Mouse (Mus musculus) spleen, postnatal 4 days (tissue): ENCODE measurements around the gene Gm10306.
A peak's percentile ranks its signal among the peaks of the same experiment; 100 is the strongest.

ENCODE experiments used
- DNase-seq, 2 experiments: peaks; one replicate each; pipeline ENCODE4 v3.0.0; 2022; ENCODE audit warnings: low spot score in 2 of 2

Gm10306 gene

DNA sequence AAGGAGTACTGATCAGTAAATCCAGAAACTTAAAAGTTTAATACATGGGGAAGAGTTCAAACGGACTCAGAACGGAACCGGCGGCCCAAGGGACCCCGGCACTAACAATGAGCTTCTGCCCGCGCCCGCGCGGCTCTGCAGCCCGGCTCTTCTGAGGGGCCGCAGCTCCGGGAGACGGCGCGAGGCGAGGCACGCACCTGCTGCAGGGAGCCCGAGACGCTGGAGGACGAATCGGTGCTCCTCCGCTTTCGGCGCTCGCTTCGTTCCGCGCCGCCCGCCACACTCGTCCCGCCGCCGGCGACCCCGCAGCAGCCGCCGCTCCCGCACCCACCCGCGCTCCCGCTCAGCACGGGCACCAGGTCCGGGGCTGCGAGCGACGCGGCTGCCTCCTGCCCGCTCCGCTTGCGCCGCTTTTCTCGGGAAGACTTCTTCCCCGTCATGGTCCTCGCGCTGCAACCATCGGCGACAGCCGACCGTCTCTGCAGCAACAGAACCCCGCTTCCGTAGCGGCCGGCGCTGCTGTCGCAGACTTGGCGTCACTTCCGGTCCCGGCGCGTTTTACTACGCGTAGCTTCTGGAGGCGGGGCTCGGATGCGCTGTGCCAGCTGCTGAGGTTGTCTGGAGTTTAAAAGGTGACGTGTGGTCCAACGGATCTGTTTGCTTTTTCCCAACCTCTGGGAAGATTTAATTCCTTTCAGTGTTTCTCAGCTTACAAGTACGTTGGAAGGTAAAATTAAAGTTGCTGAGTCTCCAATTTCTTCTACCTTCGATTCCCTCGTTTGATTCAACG lies at the start of gene Gm10306, which contains the start of gene Caap1:
Gm10306 (plus strand) TSS at position 282 of the 790 bp plus-strand sequence.
Caap1 (minus strand) TSS at position 532 of the 790 bp plus-strand sequence.
- peak; percentile 91 to 97 for DNase-seq

DNA sequence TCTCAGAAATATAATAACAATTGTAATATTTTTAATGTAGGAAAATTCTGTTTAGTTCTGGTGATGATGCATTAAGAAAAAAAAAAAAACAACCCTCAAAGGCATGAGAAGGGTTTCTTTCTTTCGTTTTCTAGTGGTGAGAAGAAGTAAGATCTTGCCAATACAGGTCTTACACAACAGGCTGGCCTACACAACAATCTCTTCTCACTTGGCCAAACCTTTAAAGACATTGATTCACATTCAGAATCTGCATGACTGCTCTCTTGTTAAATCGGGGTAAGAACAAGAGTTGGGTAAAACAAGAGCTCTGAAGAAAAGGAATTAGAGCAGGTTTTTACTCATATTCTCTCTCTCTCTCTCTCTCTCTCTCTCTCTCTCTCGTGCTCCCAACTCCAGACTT lies 41.0 kb upstream of the Gm10306 start:
- no peak for DNase-seq

DNA sequence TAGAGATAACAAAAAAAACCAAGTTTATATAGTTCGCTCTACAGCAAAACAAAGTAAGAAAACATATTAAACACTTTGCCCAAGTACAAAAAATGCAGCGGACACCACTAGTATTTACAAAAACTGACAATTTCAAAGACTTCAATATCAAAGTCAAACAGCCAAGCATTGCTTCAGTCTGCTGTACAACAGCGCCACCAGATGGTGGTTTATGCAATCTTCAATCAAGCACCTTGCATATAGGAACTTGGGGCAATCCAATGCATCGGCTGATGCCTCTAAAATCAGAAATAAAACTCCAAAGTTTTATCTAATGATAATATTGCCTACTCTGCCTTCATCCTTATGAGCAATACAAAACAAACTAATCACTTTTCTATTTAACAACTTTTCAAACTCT lies 38.7 kb upstream of the Gm10306 start:
- DNase-seq, result peak; percentile 35 to 68

DNA sequence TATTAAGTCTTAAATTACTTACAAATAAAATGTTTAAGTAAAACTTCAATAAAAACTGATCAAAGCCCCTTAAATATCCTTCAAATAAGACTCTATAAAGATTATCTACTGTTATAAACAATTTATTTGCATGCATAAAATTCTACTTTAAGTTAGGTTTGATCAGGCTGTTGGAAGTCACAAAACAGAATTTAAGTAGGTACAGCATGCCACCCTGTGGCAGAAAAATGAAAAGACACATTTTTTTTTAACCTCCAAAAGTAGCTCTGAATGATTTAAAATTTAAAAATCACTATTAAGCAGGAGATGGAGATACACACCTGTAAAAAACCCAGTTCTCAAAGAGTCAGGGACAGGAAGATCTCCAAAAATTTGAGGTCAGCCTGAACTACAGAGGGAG lies 33.0 kb upstream of the Gm10306 start:
- no peak for DNase-seq

DNA sequence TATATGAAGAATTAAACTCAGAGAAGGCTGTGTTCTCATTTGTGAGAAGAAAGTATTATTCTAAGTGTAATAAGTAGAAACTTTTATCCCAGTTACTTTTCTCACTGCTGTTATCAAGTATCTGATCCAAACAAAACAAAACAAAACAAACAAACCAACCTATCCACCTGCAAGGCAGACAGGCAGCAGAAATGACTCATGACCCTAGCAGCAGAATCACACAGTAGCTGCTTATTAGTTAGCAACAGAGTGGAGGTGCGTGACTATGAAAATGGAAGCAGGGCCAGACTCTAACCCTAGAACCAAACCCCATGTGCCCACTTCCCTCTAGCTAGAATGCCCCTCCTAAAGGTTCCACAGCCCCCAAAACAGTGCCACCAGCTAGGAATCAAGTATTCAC lies 26.9 kb upstream of the Gm10306 start:
- DNase-seq, result no peak

DNA sequence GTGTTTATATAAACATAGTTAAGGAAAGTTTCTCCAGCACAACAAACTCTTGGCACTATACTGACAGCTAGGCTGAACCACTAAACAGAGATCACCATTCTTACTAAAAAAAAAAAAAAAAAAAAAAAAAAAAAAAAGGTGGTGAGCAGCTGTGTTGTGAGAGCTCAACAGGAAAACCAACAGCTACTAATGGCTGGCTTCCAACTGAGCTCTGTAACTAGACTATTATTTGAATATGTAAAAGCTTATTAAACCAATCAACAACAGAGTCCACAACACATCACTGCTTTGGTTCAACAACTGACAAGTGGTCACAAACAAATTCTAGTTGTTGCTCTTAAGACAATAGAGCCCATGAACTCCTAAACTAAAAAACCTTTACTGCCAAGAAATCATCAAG lies 23.1 kb upstream of the Gm10306 start:
- DNase-seq, result no peak

DNA sequence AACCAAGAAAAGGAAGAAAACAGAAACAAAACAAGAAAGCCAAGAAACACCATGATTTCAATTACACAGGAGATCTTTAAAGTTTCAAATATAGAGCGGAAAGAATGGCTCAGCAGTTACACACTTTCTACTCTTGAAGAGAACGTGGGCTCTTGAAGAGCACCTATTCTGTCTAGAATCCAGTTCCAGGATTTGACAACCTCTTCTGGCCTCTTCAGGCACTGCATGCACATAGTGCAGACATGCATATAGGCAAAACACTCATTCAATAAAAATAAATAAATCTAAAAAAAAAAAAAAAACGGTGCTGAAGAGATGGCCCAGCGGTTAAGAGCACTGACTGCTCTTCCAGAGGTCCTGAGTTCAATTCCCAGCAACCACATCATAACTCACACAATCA lies 13.3 kb upstream of the Gm10306 start:
- DNase-seq, result no peak

DNA sequence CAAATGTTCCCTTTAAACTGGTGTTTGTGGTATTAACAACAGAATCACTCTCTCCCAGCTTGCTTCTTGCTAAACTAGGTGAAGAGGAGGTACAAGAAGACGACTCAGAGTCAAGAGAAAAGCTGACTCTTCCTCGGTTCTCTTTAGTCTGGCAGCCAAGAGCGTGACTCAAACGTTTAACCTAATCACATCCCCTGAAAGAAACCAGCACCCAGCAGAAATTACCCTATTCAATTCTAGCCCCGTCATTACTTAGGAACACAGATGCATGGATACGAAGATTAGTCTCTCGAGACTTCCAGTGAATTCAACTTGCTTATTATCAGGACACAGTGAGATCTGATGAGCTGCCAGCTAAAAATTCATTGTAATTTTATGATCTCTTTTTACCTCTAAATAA lies 12.0 kb upstream of the Gm10306 start:
- no peak for DNase-seq

DNA sequence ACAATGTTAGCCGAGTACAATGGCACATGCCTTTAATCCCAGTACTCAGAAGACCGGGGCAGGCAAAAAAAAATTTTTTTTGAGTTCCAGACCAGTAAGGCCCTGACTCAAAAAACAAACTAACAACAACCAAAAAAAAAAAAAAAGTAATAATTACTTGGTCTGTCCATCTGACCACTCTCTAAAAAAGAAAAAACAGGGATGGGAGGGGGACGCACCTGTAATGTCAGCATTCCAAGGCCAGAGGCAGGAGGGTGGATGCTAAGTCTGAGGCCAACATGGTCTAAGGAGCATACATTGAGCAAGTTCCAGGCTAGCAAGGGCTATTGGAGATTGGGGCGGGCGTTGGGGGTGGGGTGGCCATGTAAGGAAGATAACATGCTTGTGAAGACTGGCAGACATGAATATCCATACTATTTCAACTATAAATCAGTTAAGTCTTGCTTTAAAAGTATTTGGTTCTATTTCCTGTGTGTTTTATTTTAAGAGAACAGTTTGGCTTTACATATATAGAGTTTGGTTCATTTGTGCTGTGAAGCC lies 1.3 kb upstream of the Gm10306 start:
- no peak for DNase-seq

DNA sequence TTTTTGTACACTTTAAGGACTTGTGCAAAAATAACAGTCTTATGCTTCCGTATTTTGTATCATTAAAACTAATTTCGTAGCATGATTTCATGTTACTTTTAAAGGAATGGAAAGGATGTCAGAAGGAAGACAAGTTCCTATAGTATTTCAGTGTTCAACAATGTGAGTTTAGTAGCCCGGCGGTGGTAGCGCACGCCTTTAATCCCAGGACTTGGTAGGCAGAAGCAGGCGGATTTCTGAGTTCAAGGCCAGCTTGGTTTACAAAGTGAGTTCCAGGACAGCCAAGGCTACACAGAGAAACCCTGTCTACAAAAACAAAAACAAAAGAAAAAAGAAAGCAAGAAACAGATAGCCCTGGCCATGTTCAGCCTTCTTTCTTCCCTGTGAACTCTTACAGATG lies 799 bp downstream of the Gm10306 start:
- DNase-seq, result no peak

DNA sequence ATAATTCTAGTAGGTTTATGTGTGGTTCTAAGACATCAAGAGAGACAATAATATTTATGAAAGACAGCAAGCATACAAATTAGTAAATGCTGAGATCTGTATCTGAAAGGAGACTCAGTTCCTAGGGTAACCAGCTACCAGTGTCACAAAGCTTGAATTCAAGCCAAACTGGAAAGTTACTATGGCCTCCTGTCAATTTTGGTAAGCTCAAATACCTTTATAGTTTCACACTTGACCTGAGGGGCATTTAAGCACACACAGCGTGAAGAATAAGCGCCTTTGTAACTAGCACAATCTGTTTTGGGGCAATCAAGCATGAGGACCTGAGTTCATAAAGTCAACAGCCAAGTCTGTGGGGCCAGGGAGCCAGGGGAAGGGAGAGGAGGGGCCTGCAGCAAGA lies 2.9 kb downstream of the Gm10306 start:
- no peak for DNase-seq

DNA sequence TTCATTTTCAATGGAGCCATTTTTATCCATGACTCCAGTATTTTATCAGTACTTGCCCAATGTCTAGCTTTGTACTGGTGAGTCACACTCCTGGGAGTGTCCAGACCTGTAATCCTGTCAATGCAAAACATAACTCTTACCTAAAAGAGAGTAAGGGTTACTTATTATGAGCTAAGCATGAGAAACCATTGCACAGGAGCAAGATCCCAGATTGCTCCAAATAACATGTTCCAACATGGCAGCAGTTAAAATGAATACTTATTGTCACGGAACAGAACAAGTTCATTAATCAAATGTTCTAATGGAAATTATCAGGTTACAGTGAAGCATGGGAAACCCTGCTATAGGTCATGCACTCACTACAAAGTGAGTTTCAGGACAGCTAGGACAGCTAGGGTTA lies 4.0 kb downstream of the Gm10306 start:
- no peak for DNase-seq

DNA sequence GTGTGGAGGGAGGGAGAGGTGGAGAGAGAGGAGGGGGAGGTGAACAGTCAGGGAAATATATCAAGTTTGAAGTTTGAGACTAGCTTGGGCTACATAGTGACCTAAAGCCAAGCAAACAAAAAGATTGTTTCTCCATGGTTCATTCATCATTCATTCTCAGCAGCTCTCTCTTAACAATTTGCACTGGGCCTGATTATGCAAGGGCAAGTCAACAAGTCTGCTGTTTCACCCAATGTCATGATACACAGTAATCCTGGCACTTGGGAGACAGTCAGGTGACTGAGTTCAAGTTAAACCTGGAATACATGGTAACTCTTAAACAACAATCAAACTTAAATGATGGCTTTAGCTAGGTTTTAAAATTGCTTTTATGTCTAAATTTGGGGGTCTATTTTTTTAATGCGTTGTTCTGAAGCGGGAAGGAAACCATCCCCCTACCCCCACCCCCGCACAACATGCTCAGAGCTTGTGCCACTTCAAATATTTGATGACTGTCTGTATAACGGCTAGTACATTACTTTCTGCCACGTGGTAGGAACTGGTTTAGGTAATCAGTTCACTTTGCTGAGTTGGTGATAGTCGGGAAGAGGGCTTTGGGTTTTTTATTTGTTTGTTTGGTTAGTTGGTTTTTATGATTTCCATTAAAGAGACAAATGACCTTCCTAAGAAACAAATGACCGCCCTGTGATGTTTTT lies 5.8 kb downstream of the Gm10306 start:
- DNase-seq, result no peak

DNA sequence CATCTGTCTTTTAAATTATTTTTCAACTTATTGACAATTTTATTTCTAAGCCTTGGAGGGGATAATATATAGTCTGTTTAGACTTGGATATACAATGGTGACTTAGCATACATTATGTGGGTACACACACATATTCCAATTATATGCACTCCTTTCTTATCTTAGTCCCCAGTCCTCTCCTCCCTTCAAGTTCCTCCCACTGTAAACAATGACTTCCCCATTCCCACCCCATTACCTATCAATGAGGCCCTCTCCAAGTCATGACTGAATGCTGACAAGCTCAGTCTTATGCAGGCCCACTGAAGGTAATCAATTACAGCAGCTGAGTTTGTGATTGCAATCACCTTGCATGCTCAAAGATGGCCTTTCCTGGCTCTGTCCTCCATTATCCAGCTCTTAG lies 8.0 kb downstream of the Gm10306 start:
- DNase-seq, result no peak

DNA sequence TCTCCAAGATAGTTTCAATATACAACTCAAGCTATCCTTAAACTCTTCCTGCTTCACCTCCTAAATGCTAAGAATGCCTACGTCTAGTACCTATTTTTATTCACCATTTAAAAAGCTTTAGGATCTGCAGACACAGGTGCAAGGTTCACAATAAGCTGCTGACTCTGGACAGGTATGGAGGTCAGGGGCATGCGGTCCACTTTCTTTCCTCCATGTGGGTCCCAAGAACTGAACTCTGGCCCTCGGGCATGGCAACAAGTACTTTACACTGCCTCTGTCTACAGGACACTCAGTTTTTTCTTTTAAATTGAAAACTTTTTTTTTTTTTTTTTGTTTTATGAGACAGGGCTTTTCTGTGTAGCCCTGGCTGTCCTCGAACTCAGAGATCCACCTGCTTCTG lies 16.3 kb downstream of the Gm10306 start:
- DNase-seq, result no peak

DNA sequence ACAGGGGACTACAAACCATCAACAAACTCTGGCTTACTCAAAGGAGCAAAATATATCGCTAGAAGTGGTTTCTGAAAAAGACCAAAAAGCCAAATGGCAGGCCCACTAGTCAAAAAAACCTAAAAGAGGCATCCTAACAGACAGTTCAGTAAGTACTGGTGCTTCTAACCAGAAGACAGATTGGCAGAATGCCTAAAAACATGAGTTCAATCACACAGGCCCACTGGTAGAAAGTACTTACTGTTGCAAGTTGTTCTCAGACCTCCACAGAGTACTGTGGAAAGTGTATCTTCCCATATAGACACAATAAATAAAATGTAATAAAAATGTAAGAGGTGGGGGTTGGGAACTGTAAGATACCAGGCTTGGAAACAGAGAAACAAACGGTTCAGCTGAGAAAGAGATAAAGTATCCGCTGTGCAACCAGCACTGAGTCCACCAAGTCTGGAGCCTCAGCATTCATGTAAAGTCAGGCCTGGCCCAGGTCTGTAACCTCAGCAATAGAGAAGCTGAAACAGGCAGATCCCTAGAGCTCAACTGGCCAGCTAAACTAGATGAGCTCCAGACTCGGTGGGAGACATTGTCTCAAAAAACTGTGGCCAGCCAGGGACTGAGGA lies 35.5 kb downstream of the Gm10306 start:
- no peak for DNase-seq

DNA sequence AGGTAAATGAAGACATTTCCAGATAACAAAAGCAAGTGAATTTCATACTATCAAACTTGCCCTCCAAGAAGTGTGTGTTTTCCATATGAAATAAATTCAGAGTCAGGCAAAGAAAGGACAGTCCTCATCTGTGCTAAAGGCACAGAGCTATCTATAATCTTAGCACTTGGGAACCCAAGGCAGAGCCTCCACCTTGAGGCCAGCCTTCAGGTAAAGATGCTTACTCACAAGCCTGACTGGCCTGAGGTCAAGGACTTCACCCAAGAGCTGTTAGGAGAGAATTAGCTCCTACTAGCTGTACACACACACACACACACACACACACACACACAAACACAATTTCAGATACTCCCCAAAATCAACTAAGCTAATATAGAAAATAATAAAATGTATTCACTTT lies 36.4 kb downstream of the Gm10306 start:
- no peak for DNase-seq

DNA sequence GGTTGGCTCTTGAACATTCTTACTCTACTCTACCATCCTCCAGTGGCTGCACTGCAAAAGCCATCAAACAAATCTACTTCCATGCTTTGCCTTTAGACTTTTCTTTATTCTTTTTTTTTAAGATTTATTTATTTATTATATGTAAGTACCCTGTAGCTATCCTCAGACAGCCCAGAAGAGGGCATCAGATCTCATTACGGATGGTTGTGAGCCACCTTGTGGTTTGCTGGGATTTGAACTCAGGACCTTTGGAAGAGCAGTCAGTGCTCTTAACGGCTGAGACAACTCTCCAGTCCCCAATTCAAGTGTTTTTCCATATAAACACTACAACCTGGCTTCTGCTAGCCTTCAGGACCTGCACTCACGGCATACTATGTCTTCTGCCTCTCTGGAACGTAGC lies 45.0 kb downstream of the Gm10306 start:
- DNase-seq, result no peak

DNA sequence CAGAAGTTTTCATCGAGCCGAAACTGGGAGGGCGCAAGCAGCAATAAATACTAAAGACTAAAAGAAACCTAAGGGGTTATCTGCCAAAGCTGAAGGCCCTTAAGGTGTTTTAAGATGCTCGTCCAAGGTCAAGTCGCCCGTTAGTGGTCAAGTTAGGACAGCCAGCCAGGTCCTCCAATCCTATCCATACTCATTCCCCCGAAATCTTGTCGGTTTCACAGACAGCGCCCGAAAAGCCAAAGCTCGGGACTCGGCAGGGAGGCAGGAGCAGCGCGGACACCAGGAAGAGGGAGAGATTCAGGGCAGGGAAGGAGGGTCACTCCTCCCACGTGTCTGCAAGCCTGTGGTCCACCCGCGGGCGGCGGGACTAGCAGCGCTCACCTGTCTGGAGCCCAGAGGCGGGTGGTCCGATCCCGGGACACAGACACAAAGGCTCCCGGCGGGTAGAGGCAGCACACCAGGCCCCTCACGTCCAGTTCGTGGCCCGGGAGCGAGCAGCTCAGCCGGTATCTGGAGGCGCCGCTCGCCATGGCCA lies 46.2 kb downstream of the Gm10306 start:
- DNase-seq, result no peak

DNA sequence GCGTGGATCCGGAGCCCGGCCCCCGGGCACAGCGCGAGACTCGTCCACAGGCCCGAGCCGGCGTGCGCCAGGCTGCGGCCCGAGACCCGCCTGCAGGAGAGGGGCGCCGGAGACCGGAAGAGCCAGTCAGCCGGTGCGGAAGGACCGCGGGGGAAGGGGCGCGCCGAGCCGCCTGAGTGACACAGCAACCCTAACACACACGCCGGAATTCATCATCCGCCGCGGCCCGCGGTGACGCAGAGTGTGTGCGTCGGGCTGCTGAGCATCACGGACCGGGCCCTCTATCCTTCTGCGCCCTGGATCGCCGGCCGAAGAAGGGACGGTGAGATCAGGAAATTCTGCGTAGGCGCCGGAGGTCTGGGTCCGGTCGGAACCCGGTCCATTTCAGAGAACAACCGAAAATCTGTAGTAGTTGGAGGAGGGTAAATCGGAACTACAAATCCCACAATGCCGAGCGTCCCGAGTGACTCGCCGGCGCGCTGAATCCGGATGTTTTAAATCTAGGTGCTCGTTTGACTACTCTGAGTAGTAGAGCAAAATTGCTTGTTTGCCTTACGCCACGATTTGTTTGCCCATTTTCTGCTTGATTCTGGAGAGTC lies 46.8 kb downstream of the Gm10306 start, which contains the start of gene Plaa:
Plaa (minus strand) TSS at position 214 of the 599 bp plus-strand sequence.
- DNase-seq, result peak; percentile 81 to 91

DNA sequence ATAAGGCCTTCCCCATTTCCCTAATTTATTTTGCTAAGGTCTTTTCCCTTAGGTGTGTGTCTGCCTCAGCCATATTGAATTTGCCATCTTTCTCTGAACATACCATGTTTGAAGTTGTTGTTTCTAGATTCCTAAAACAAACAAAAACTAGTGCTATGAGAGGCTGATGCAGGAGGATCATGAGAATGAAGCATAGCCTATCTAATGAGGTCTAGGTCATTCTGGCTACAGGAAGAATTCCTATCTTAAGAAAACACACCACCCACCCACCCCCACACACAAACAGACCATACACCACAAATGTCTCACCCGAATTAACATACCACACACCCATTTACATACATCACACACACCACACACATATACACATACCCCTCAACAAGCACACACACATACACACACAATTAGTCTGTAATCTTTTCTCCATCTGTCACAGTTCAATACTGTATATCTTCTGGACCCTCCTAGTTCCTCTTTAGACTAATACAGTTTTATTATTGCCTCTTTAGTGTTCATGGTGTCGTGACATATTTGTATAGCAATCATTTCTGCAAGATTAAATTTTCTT lies 48.2 kb downstream of the Gm10306 start:
- no peak for DNase-seq

DNA sequence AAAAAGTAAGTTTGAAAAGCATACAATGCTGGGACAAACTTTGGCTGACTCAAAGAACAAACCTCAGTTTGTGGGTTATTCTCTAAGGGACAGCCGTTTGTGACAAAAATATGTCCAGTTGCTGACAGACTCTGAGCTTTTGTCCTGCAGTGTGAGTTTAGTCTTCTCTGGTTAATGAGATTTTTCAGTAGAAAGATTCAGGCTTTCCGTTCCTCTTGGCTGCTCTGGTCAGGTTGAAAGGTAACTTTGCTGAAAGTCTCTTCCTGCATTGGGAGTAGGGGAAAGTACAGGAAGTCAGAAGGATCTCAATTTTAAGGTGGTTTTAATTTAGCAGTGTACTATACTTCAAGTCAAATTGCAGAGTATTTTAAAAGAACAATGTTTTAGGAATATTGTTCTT lies 49.2 kb downstream of the Gm10306 start:
- DNase-seq, result no peak
